Mouse (Mus musculus) brain, embryonic 14.5 days (tissue): ENCODE measurements around the gene Gm15557. TPM values are rescaled to one million over a fixed set of nuclear protein-coding genes. Genes with fewer than 3 reads are reported as not detected.

ENCODE experiments used
- DNase-seq: peaks from one replicate; pipeline ENCODE4 v3.0.0-alpha.2; 2011; ENCODE audit warnings: low read depth
- CTCF ChIP-seq: fragments of 200-500 bp; IDR thresholded peaks from 2 replicates; pipeline ENCODE4 v1.5.1; 2012; ENCODE audit warnings: inconsistent platforms, mild to moderate bottlenecking, moderate library complexity, borderline replicate concordance; ENCODE audit not compliant: insufficient read depth, insufficient read length; ENCODE audit errors: extremely low read depth
- POLR2A ChIP-seq: fragments of 200-500 bp; IDR thresholded peaks from 2 replicates; pipeline ENCODE4 v1.6.1; 2012; ENCODE audit warnings: mild to moderate bottlenecking, inconsistent platforms, borderline replicate concordance; ENCODE audit not compliant: poor library complexity, insufficient read depth, insufficient read length, severe bottlenecking; ENCODE audit errors: extremely low read depth
- polyA plus RNA-seq: library from polyadenylated mRNA; depleted of rRNA; stranded (reverse); fragments of >200 nt; gene quantifications from 2 replicates; pipeline ENCODE4 v1.2.3, GENCODE M21; 2012; rRNA removed

The Gm15557 gene
- polyA plus RNA-seq, 1 experiment = not detected

- DNase-seq = peak; percentile 68
- no peak for TF ChIP-seq CTCF
- TF ChIP-seq POLR2A = no peak
These were observed 51.4 kb downstream of the Gm15557 start for GRCm38 (mm10) chr2:155991863-155992321.

Other genes starting within 250 kb of the Gm15557 start
- 202 TPM in 2 replicates for gene Trpc4ap, start 248.3 kb upstream of the Gm15557 start, polyA plus RNA-seq
- gene Edem2, start 211.3 kb upstream of the Gm15557 start, polyA plus RNA-seq = 58.4 and 84.7 TPM in 2 replicates
- gene Gm17581, start 204.9 kb upstream of the Gm15557 start, polyA plus RNA-seq = not detected in 2 replicates
- 2.4 and 3.1 TPM in 2 replicates for gene Procr, start 189.6 kb upstream of the Gm15557 start, polyA plus RNA-seq
- gene Mmp24, start 165.4 kb upstream of the Gm15557 start, polyA plus RNA-seq = 65.2 and 81.3 TPM in 2 replicates
- 21.5 and 26.5 TPM in 2 replicates for gene BC029722, start 121.3 kb upstream of the Gm15557 start, polyA plus RNA-seq
- 88.8 and 100.0 TPM in 2 replicates for gene Eif6, start 113.8 kb upstream of the Gm15557 start, polyA plus RNA-seq
- gene Fam83c, start 105.9 kb upstream of the Gm15557 start, polyA plus RNA-seq = 0.04 TPM in 2 replicates
- gene Uqcc1, start 10.4 kb upstream of the Gm15557 start, polyA plus RNA-seq = 40.4 and 44.9 TPM in 2 replicates
- gene Gdf5, start 4.6 kb downstream of the Gm15557 start, polyA plus RNA-seq = 1.4 and 1.7 TPM in 2 replicates
- 16.0 and 23.7 TPM in 2 replicates for gene Cep250, start 15.7 kb downstream of the Gm15557 start, polyA plus RNA-seq
- gene 6430550D23Rik, start 67.2 kb downstream of the Gm15557 start, polyA plus RNA-seq = 3.0 and 5.9 TPM in 2 replicates
- gene Ergic3, start 67.3 kb downstream of the Gm15557 start, polyA plus RNA-seq = 418 and 463 TPM in 2 replicates
- gene Fer1l4, start 112.2 kb downstream of the Gm15557 start, polyA plus RNA-seq = 0.06 and 0.07 TPM in 2 replicates
- gene Spag4, start 124.4 kb downstream of the Gm15557 start, polyA plus RNA-seq = 8.8 and 12.1 TPM in 2 replicates
- 78.8 and 96.1 TPM in 2 replicates for gene Cpne1, start 171.2 kb downstream of the Gm15557 start, polyA plus RNA-seq
- 25.9 and 36.7 TPM in 2 replicates for gene Rbm12, start 171.2 kb downstream of the Gm15557 start, polyA plus RNA-seq
- gene Gm28036, start 186.4 kb downstream of the Gm15557 start, polyA plus RNA-seq = 13.2 and 13.9 TPM in 2 replicates
- gene Romo1, start 203.3 kb downstream of the Gm15557 start, polyA plus RNA-seq = 307 and 437 TPM in 2 replicates
- 28.5 and 37.2 TPM in 2 replicates for gene Nfs1, start 203.5 kb downstream of the Gm15557 start, polyA plus RNA-seq
- gene Rbm39, start 239.5 kb downstream of the Gm15557 start, polyA plus RNA-seq = 133 and 188 TPM in 2 replicates